Mouse (Mus musculus) midbrain, embryonic 11.5 days (tissue): Measurements from ENCODE around the gene Gtf2h3. TPM values are rescaled to one million over a fixed set of nuclear protein-coding genes. Genes with fewer than 3 reads are reported as not detected.

ENCODE experiments used
- ATAC-seq: fragments of 200-750 bp; cut with Nextera tagmentation; 2 replicates; pipeline ENCODE4 v1.8.0; 2017; ENCODE audit warnings: moderate TSS enrichment, moderate library complexity; ENCODE audit not compliant: low FRiP score
- DNase-seq: peaks from one replicate; pipeline ENCODE4 v3.0.0; 2015; ENCODE audit warnings: low spot score; ENCODE audit errors: missing footprints
- H3K27ac ChIP-seq: fragments of 300-500 bp; sonication (generic); 2 replicates; pipeline ENCODE4 v1.5.1; 2014; ENCODE audit warnings: low read depth, low read length
- H3K27me3 ChIP-seq: fragments of 300-500 bp; sonication (generic); 2 replicates; pipeline ENCODE4 v1.6.1; 2014; ENCODE audit warnings: mild to moderate bottlenecking, low read length, moderate library complexity, mixed read lengths; ENCODE audit not compliant: control insufficient read depth, insufficient read depth
- H3K36me3 ChIP-seq: fragments of 300-500 bp; sonication (generic); 2 replicates; pipeline ENCODE4 v1.6.1; 2014; ENCODE audit warnings: mild to moderate bottlenecking, low read length, moderate library complexity, mixed read lengths; ENCODE audit not compliant: control insufficient read depth, insufficient read depth
- H3K4me1 ChIP-seq: fragments of 300-500 bp; sonication (generic); 2 replicates; pipeline ENCODE4 v1.6.1; 2014; ENCODE audit warnings: low read length; ENCODE audit not compliant: control insufficient read depth, insufficient read depth
- H3K4me2 ChIP-seq: fragments of 300-500 bp; sonication (generic); 2 replicates; pipeline ENCODE4 v1.6.1; 2014; ENCODE audit warnings: mild to moderate bottlenecking, moderate library complexity
- H3K4me3 ChIP-seq: fragments of 300-500 bp; sonication (generic); 2 replicates; pipeline ENCODE4 v1.5.1; 2014; ENCODE audit warnings: low read depth, low read length
- H3K9ac ChIP-seq: fragments of 300-500 bp; sonication (generic); 2 replicates; pipeline ENCODE4 v1.6.1; 2014; ENCODE audit warnings: low read length
- H3K9me3 ChIP-seq: fragments of 300-500 bp; sonication (generic); 2 replicates; pipeline ENCODE4 v1.6.1; 2016; ENCODE audit warnings: low read length; ENCODE audit not compliant: control insufficient read depth
- WGBS: fragments of 180-500 bp; shearing (Covaris S2); extraction: QIAGEN DNeasy Blood & Tissue Kit; methylation state at CpG from one replicate; pipeline ENCODE4 v1.1.7; 2014; 5-methylcytosine and 5-hydroxymethylcytosine counted together
- polyA plus RNA-seq: library from polyadenylated mRNA; unstranded; fragments of >200 nt; fragmentation: Nextera tagmentation; extraction: Ambion mirVana; gene quantifications from 2 replicates; pipeline ENCODE4 v1.2.1, GENCODE M21; 2014

Gtf2h3 gene
- polyA plus RNA-seq, 1 experiment from 2014 or later, result 73.0 TPM

- WGBS, result 95% methylated on average over 11 of the region's 11 CpGs
- DNase-seq (no peak), ATAC-seq (no peak)
- Histone ChIP-seq H3K27ac (no peak overlapping the region), H3K4me2 (no peak overlapping the region), H3K9me3 (no peaks in the 10 kb centered on the region), H3K27me3 (no peaks in the 10 kb centered on the region), H3K4me3 (no peak overlapping the region), H3K4me1 (no peaks in the 10 kb centered on the region), H3K9ac (no peak overlapping the region), H3K36me3 (peaks cover 54% of the 10 kb centered on the region)
Measured at GRCm38 (mm10) chr5:124637300-124637699, 58.4 kb downstream of the Gtf2h3 start.

DNA sequence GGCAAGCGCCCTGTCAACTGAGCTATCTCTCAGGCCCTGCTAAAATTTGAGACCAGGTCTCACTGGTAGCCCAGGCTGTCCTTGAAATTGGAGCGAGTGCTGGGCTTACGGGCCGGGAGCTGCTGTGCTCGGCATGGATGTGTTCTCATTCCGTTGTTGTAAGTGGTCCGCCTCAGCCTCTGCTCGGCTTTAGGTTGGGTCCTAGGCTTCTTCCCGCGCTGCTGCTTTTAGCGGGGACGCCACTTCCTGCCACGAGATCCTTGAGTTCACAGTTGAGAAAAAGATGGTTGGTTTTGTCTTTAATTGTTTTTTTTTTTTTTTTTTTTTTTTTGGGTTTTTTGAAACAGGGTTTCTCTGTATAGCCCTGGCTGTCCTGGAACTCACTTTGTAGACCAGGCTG lies 58.9 kb downstream of the Gtf2h3 start:
- Histone ChIP-seq H3K4me1 (no peaks in the 10 kb centered on the region), H3K9me3 (no peaks in the 10 kb centered on the region), H3K9ac (no peak overlapping the region), H3K27ac (no peak overlapping the region), H3K27me3 (no peaks in the 10 kb centered on the region), H3K36me3 (peaks cover 56% of the 10 kb centered on the region), H3K4me3 (no peak overlapping the region), H3K4me2 (no peak overlapping the region)
- DNase-seq (no peak), ATAC-seq (no peak)
- 96% methylated on average over 13 of the region's 13 CpGs for WGBS

Other genes with a start within 250 kb of the Gtf2h3 start
- 215 and 262 TPM in 2 replicates for gene Cdk2ap1, start 216.1 kb upstream of the Gtf2h3 start, polyA plus RNA-seq
- gene Sbno1, start 153.1 kb upstream of the Gtf2h3 start, polyA plus RNA-seq, result 78.6 and 85.9 TPM in 2 replicates
- 76.6 and 90.0 TPM in 2 replicates for gene Kmt5a, start 139.2 kb upstream of the Gtf2h3 start, polyA plus RNA-seq
- gene Rilpl2, start 100.8 kb upstream of the Gtf2h3 start, polyA plus RNA-seq, result 19.6 and 23.1 TPM in 2 replicates
- 15.6 and 17.3 TPM in 2 replicates for gene Snrnp35, start 96.0 kb upstream of the Gtf2h3 start, polyA plus RNA-seq
- gene Rilpl1, start 47.7 kb upstream of the Gtf2h3 start, polyA plus RNA-seq, result 17.7 and 21.7 TPM in 2 replicates
- gene Tmed2, start 38.4 kb upstream of the Gtf2h3 start, polyA plus RNA-seq, result 490 and 523 TPM in 2 replicates
- gene Ddx55, start 26.3 kb upstream of the Gtf2h3 start, polyA plus RNA-seq, result 13.2 and 15.0 TPM in 2 replicates
- 84.6 and 87.3 TPM in 2 replicates for gene Eif2b1, start within 50 bp of the Gtf2h3 start, polyA plus RNA-seq
- 40.3 and 42.5 TPM in 2 replicates for gene Atp6v0a2, start 49.4 kb downstream of the Gtf2h3 start, polyA plus RNA-seq
- 0.04 TPM in 1 of 2 replicates, not detected in the other for gene Dnah10, start 145.9 kb downstream of the Gtf2h3 start, polyA plus RNA-seq